Mouse (Mus musculus) intestine, postnatal 0 days (tissue): ENCODE measurements at regions not wholly inside any gene's neighbourhood (a gene's known extent, or its start where the extent isn't known, plus 50 kb on each side); places are given as distances from the start of the nearest gene placed in this dataset.

Source experiments
- ATAC-seq: fragments of 200-750 bp; cut with Nextera tagmentation; 2 replicates; pipeline ENCODE4 v1.8.0; 2017; ENCODE audit warnings: mild to moderate bottlenecking, moderate TSS enrichment, moderate library complexity
- H3K27ac ChIP-seq: fragments of 300-500 bp; sonication (generic); 2 replicates; pipeline ENCODE4 v1.5.1; 2014; ENCODE audit warnings: mild to moderate bottlenecking, low read depth, low read length, moderate library complexity
- H3K27me3 ChIP-seq: fragments of 300-500 bp; sonication (generic); replicated peaks from 2 replicates; pipeline ENCODE4 v1.6.1; 2014; ENCODE audit warnings: low read length, mixed read lengths; ENCODE audit not compliant: control insufficient read depth, insufficient read depth
- H3K36me3 ChIP-seq: fragments of 300-500 bp; sonication (generic); 2 replicates; pipeline ENCODE4 v1.6.1; 2014; ENCODE audit warnings: mild to moderate bottlenecking, moderate library complexity; ENCODE audit not compliant: control insufficient read depth, insufficient read depth
- H3K4me1 ChIP-seq: fragments of 300-500 bp; sonication (generic); replicated peaks from 2 replicates; pipeline ENCODE4 v1.6.1; 2014; ENCODE audit warnings: antibody characterized with exemption, low read length, mixed read lengths; ENCODE audit not compliant: control insufficient read depth, insufficient read depth
- H3K4me2 ChIP-seq: fragments of 300-500 bp; sonication (generic); replicated peaks from 2 replicates; pipeline ENCODE4 v1.6.1; 2014; ENCODE audit warnings: low read depth, mild to moderate bottlenecking, moderate library complexity
- H3K4me3 ChIP-seq: fragments of 300-500 bp; sonication (generic); 2 replicates; pipeline ENCODE4 v1.5.1; 2014; ENCODE audit warnings: low read depth, low read length
- H3K9ac ChIP-seq: fragments of 300-500 bp; sonication (generic); 2 replicates; pipeline ENCODE4 v1.6.1; 2014; ENCODE audit warnings: mild to moderate bottlenecking, low read depth, low read length
- H3K9me3 ChIP-seq: fragments of 300-500 bp; sonication (generic); 2 replicates; pipeline ENCODE4 v1.6.1; 2016; ENCODE audit warnings: mixed run types; ENCODE audit not compliant: control insufficient read depth
- CTCF ChIP-seq: sonication (generic); IDR thresholded peaks from 2 replicates; pipeline ENCODE4 v1.5.1; 2016; ENCODE audit warnings: low read depth, mild to moderate bottlenecking, control low read depth, antibody characterized with exemption, moderate library complexity
- WGBS: fragments of 180-500 bp; shearing (Covaris S2); extraction: QIAGEN DNeasy Blood & Tissue Kit; methylation state at CpG from one replicate; pipeline ENCODE4 v1.1.7; 2014; 5-methylcytosine and 5-hydroxymethylcytosine counted together

GRCm38 (mm10) chr1:119330751-119331326, 91.2 kb downstream of the Inhbb start:
- H3K4me3 ChIP-seq = no peak overlapping the region
- H3K27me3 ChIP-seq = no peaks in the 10 kb centered on the region
- H3K36me3 ChIP-seq = no peaks in the 10 kb centered on the region
- TF ChIP-seq CTCF = no peak
- no peaks in the 10 kb centered on the region for H3K4me1 ChIP-seq
- no peak overlapping the region for H3K27ac ChIP-seq
- no peak overlapping the region for H3K4me2 ChIP-seq
- H3K9ac ChIP-seq = no peak overlapping the region
- ATAC-seq = no peak
- 60% methylated on average over 4 of the region's 4 CpGs for WGBS
- no peaks in the 10 kb centered on the region for H3K9me3 ChIP-seq

- WGBS = 58% methylated on average over 7 of the region's 7 CpGs
- Histone ChIP-seq H3K9ac (no peak overlapping the region), H3K27ac (no peak overlapping the region), H3K4me1 (no peaks in the 10 kb centered on the region), H3K9me3 (no peaks in the 10 kb centered on the region), H3K4me2 (no peak overlapping the region), H3K36me3 (no peaks in the 10 kb centered on the region), H3K4me3 (no peak overlapping the region), H3K27me3 (no peaks in the 10 kb centered on the region)
- ATAC-seq = no peak
- TF ChIP-seq CTCF = no peak
Measured at GRCm38 (mm10) chr1:119329693-119330434, 92.2 kb downstream of the Inhbb start.

- H3K36me3 ChIP-seq = no peaks in the 10 kb centered on the region
- H3K27me3 ChIP-seq = no peaks in the 10 kb centered on the region
- no peaks in the 10 kb centered on the region for H3K4me1 ChIP-seq
- H3K9ac ChIP-seq = no peak overlapping the region
- no peak overlapping the region for H3K4me3 ChIP-seq
- 17% methylated on average over 15 of the region's 15 CpGs for WGBS
- ATAC-seq = no peak
- no peaks in the 10 kb centered on the region for H3K9me3 ChIP-seq
- no peak overlapping the region for H3K4me2 ChIP-seq
- H3K27ac ChIP-seq = no peak overlapping the region
- TF ChIP-seq CTCF = no peak
Measured at GRCm38 (mm10) chr1:119328921-119329692, 92.9 kb downstream of the Inhbb start.

- H3K9me3 ChIP-seq = no peaks in the 10 kb centered on the region
- H3K4me2 ChIP-seq = no peak overlapping the region
- 73% methylated on average over 8 of the region's 8 CpGs for WGBS
- no peaks in the 10 kb centered on the region for H3K4me1 ChIP-seq
- TF ChIP-seq CTCF = no peak
- H3K27me3 ChIP-seq = no peaks in the 10 kb centered on the region
- no peak for ATAC-seq
- no peaks in the 10 kb centered on the region for H3K36me3 ChIP-seq
- no peak overlapping the region for H3K4me3 ChIP-seq
- no peak overlapping the region for H3K27ac ChIP-seq
- no peak overlapping the region for H3K9ac ChIP-seq
Measured at GRCm38 (mm10) chr1:119324551-119324950, 97.5 kb downstream of the Inhbb start.

GRCm38 (mm10) chr1:119322279-119322995, 99.6 kb downstream of the Inhbb start:
- Histone ChIP-seq H3K4me2 (no peak overlapping the region), H3K27ac (no peak overlapping the region), H3K36me3 (no peaks in the 10 kb centered on the region), H3K9ac (no peak overlapping the region), H3K27me3 (no peaks in the 10 kb centered on the region), H3K4me1 (no peaks in the 10 kb centered on the region), H3K4me3 (no peak overlapping the region), H3K9me3 (no peaks in the 10 kb centered on the region)
- no peak for TF ChIP-seq CTCF
- 81% methylated on average over 10 of the region's 10 CpGs for WGBS
- no peak for ATAC-seq

- Histone ChIP-seq H3K4me1 (no peaks in the 10 kb centered on the region), H3K4me3 (no peak overlapping the region), H3K27me3 (no peaks in the 10 kb centered on the region), H3K27ac (no peak overlapping the region), H3K9me3 (no peaks in the 10 kb centered on the region), H3K36me3 (no peaks in the 10 kb centered on the region), H3K9ac (no peak overlapping the region), H3K4me2 (no peak overlapping the region)
- no peak for TF ChIP-seq CTCF
- 74% methylated on average over 8 of the region's 8 CpGs for WGBS
- ATAC-seq = no peak
Measured at GRCm38 (mm10) chr1:119321799-119322198, 100.2 kb downstream of the Inhbb start.
